Mouse (Mus musculus) E14TG2a.4 (cell line): ENCODE data around the gene Ggcx.
"Not testable (repeated sequence)": the region's sequence is repeated elsewhere in the genome, so short reads cannot be mapped to it uniquely, and the experiment has no call there.

Source experiments
- H3K27me3 ChIP-seq: 2 replicates; pipeline ENCODE4 v1.6.1; 2014; ENCODE audit warnings: low read length, control low read depth; ENCODE audit not compliant: insufficient read depth
- H3K36me3 ChIP-seq: 2 replicates; pipeline ENCODE4 v1.6.1; 2014; ENCODE audit warnings: low read length, control low read depth; ENCODE audit not compliant: insufficient read depth
- H3K4me1 ChIP-seq: replicated peaks from 2 replicates; pipeline ENCODE4 v1.6.1; 2014; ENCODE audit warnings: low read depth, low read length, control low read depth
- H3K4me3 ChIP-seq: replicated peaks from 2 replicates; pipeline ENCODE4 v1.5.1; 2014; ENCODE audit warnings: mild to moderate bottlenecking, low read length
- H3K9me3 ChIP-seq: 2 replicates; pipeline ENCODE4 v1.6.1; 2014; ENCODE audit warnings: low read length, control low read depth
- CTCF ChIP-seq: conservative IDR thresholded peaks from 2 replicates; pipeline ENCODE4 v1.5.1; 2014; ENCODE audit warnings: low read length
- NANOG ChIP-seq: IDR thresholded peaks from 2 replicates; pipeline ENCODE4 v1.6.1; 2014; ENCODE audit warnings: borderline replicate concordance, low read length, mixed read lengths
- POU5F1 ChIP-seq: IDR thresholded peaks from 2 replicates; pipeline ENCODE4 v1.6.1; 2014; ENCODE audit warnings: low read length, borderline replicate concordance

The Ggcx gene

DNA sequence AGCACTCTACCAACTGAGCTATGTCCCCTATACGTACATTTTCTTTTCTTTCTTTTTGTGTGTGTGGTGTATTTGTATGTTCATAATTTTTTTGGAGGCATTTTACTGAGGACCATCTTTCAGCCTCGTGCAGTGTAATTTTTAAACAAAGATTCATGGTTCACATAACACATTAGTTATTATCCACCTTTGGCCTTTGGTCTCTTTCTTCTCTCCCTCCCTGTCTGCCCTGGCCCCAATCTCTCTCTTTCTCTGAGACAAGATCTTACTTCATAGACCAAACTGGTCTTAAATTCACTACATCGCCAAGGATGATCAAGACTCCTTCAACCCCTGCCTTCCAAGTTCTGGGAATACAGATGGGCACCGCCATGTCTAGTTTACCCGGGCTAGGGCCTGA, 62.7 kb downstream of the Ggcx start:
- 0 out of 2 replicates have a peak, but pooled peaks cover 4% of the 10 kb centered on the region for H3K27me3 ChIP-seq
- no peaks in the 10 kb centered on the region for H3K9me3 ChIP-seq
- TF ChIP-seq POU5F1: no peak
- TF ChIP-seq CTCF: no peak
- no peak for TF ChIP-seq NANOG
- no peaks in the 10 kb centered on the region for H3K36me3 ChIP-seq
- H3K4me1 ChIP-seq: peaks cover 4% of the 10 kb centered on the region
- no peak overlapping the region for H3K4me3 ChIP-seq

DNA sequence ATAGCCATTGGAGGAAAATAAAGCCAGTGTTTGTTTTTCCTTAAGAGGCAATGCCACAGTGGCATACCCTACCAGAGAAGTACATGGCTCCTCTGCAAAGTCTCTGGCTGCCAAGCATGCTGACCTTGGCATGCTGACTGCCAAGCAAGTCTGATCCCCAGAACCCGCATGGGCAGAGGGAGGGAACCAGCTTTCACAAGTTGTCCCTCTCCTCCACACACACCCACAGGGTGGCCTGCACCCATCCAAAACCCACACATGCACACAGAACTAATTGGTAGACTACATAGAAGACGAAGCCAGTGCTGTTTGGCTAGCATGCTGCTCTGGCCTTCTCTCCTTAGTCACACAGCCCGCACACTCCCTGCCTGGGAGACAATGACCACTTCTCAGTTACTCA, 63.5 kb downstream of the Ggcx start:
- H3K4me1 ChIP-seq: peaks cover 8% of the 10 kb centered on the region
- TF ChIP-seq CTCF (no peak), NANOG (no peak)
- H3K27me3 ChIP-seq: 0 out of 2 replicates have a peak, but pooled peaks cover 4% of the 10 kb centered on the region
- H3K36me3 ChIP-seq: no peaks in the 10 kb centered on the region
- no peaks in the 10 kb centered on the region for H3K9me3 ChIP-seq
- no peak overlapping the region for H3K4me3 ChIP-seq

DNA sequence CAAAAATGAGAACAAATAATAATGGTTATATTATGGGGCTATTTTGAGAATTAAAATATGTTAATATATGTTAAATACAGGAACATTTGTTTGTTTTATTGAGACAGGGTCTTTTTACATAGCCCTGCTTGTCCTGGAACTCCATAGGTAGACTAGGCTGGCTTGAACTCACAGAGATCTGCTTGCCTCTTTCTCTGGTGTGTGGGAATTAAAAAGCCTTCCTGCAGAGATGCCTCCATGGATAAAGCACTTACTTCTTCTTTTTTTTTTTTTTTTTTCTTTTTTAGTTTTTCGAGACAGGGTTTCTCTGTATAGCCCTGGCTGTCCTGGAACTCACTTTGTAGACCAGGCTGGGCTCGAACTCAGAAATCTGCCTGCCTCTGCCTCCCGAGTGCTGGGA, 64.6 kb downstream of the Ggcx start:
- not testable (repeated sequence) for H3K4me3 ChIP-seq, H3K4me1 ChIP-seq, H3K27me3 ChIP-seq, H3K9me3 ChIP-seq, H3K36me3 ChIP-seq

GRCm38 (mm10) chr6:72479645-72480421, 65.7 kb downstream of the Ggcx start:
- Histone ChIP-seq H3K4me1 (0 out of 2 replicates have a peak, but pooled peaks cover 4% of the 10 kb centered on the region), H3K27me3 (no peaks in the 10 kb centered on the region), H3K4me3 (no peak overlapping the region), H3K9me3 (no peaks in the 10 kb centered on the region), H3K36me3 (no peaks in the 10 kb centered on the region)
- TF ChIP-seq POU5F1 (no peak), NANOG (no peak), CTCF (no peak)

DNA sequence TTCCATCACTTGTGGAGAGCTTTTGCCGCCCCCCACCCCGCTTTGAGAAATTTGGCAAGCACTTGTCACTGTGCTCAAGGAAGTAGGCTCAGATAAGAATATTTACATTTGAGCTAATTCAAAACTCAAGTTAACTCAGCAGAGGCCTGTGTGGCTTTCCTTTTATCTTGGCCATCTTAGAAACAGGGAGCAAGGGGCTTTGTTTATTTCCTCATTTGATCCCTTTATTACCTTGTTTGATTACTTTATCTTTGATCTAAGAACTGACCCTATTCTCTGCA, 66.3 kb downstream of the Ggcx start:
- no peaks in the 10 kb centered on the region for H3K9me3 ChIP-seq
- no peak overlapping the region for H3K4me3 ChIP-seq
- no peaks in the 10 kb centered on the region for H3K36me3 ChIP-seq
- no peaks in the 10 kb centered on the region for H3K27me3 ChIP-seq
- 0 out of 2 replicates have a peak, but pooled peaks cover 4% of the 10 kb centered on the region for H3K4me1 ChIP-seq
- no peak for TF ChIP-seq POU5F1
